Mouse (Mus musculus) cerebellum, adult 2 months (tissue): Measurements from ENCODE around the gene Hoxb1.

Experiments used
- CTCF ChIP-seq: fragments of 200-500 bp; IDR thresholded peaks from 2 replicates; pipeline ENCODE4 v1.5.1; 2011; ENCODE audit warnings: low read depth, mild to moderate bottlenecking, control low read depth, low read length, moderate library complexity, borderline replicate concordance; ENCODE audit not compliant: insufficient read depth
- POLR2A ChIP-seq: fragments of 200-500 bp; IDR thresholded peaks from 2 replicates; pipeline ENCODE4 v1.6.1; 2011; ENCODE audit warnings: low read length, control low read depth, borderline replicate concordance; ENCODE audit not compliant: insufficient read depth

DNA sequence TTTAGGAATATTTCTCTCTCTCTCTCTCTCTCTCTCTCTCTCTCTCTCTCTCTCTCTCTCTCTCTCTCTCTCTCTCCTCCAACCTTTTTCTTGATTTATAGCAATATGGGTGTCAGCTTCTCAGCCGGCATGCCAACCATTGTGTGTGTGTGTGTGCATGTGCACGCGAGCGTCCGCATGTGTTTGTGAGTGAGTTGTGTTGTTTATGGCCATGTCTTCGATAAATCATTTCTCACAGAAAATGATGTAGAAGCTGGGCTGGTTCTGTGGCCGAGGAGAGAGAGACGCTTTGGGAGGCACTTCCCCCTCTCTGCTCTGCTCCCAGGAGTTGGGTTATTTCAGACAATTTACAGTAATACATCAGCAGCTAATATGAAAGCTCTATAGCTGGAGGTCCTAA is 36.9 kb upstream of the Hoxb1 start:
- TF ChIP-seq POLR2A (no peak), CTCF (no peak)
